Mouse (Mus musculus): ENCODE data around the gene Creb3. TPM values are rescaled to one million over a fixed set of nuclear protein-coding genes. Genes with fewer than 3 reads are reported as not detected.
"Not testable (repeated sequence)": the region's sequence is repeated elsewhere in the genome, so short reads cannot be mapped to it uniquely, and the experiment has no call there.

The Creb3 gene
- polyA plus RNA-seq, 1 experiment: 72.4 TPM

DNA sequence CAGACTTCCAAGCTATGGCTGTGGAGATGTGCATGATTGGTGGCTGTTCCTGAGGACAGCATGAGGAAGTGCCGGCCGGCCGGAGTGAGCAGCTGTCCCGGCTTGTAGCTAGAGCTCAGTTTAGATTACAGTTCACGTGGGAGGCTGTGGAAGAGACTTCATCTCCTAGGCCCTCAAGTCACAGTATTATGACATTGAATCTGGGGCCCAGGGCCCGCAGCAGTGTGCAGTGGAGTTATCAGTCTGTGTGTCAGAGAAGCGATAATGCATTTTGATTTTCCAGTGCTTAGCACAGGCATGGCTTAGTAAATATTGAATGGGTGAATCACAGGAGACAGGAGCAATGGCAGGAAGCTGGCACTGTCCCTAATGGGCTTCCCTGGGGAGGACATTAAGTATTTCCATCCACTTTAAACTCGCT lies 32.0 kb upstream of the Creb3 start:
- TF ChIP-seq CTCF (IDR thresholded peaks at IDR 0.05; ENCODE audit: borderline replicate concordance, insufficient read depth, low read length) (no peak), POLR2A (IDR thresholded peaks at IDR 0.05; ENCODE audit: low read depth, low read length) (no peak)
- no peak overlapping the region for H3K27ac ChIP-seq (ENCODE audit: insufficient read depth, low read length)
- no peak overlapping the region for H3K4me3 ChIP-seq (ENCODE audit: insufficient read depth, low read length)
- H3K4me1 ChIP-seq (ENCODE audit: control insufficient read depth, insufficient read depth, low read length): no peaks in the 10 kb centered on the region

- Histone ChIP-seq H3K4me3 (ENCODE audit: insufficient read depth, low read length) (no peak overlapping the region), H3K27ac (ENCODE audit: insufficient read depth, low read length) (no peak overlapping the region), H3K4me1 (ENCODE audit: control insufficient read depth, insufficient read depth, low read length) (no peaks in the 10 kb centered on the region)
- TF ChIP-seq POLR2A (IDR thresholded peaks at IDR 0.05; ENCODE audit: low read depth, low read length): no peak
- TF ChIP-seq CTCF (IDR thresholded peaks at IDR 0.05; ENCODE audit: borderline replicate concordance, insufficient read depth, low read length): peak; percentile 45; the same call in 1 of the 2 replicates
Observed at GRCm38 (mm10) chr4:43530581-43530980, 31.6 kb upstream of the Creb3 start.

DNA sequence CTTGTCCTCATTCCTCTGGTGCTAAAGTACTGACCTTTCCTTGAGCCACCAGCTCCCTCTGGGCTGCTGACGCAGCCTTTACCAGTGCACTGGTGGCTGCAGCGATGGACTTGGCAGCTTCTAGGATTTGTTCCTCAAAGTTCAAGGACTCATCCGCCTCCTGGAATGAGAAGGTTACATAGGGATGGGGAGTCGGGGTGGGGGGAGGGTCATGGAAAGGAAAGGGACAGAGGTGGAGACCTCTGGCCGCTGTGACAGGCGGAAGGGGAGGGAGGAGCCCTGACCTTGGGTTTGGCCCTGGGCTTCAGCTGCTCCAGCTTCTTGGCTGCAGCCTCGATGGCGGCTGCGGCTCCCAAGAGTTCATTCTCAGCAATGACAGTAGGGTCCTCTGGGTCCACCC lies 28.9 kb upstream of the Creb3 start:
- Histone ChIP-seq H3K4me1 (ENCODE audit: control insufficient read depth, insufficient read depth, low read length) (no peaks in the 10 kb centered on the region), H3K4me3 (ENCODE audit: insufficient read depth, low read length) (no peak overlapping the region), H3K27ac (ENCODE audit: insufficient read depth, low read length) (no peak overlapping the region)
- TF ChIP-seq CTCF (IDR thresholded peaks at IDR 0.05; ENCODE audit: borderline replicate concordance, insufficient read depth, low read length): no peak
- TF ChIP-seq POLR2A (IDR thresholded peaks at IDR 0.05; ENCODE audit: low read depth, low read length): no peak

- Histone ChIP-seq H3K4me3 (ENCODE audit: insufficient read depth, low read length) (no peak overlapping the region), H3K27ac (ENCODE audit: insufficient read depth, low read length) (no peak overlapping the region), H3K4me1 (ENCODE audit: control insufficient read depth, insufficient read depth, low read length) (no peaks in the 10 kb centered on the region)
- no peak for TF ChIP-seq CTCF (IDR thresholded peaks at IDR 0.05; ENCODE audit: borderline replicate concordance, insufficient read depth, low read length)
- TF ChIP-seq POLR2A (IDR thresholded peaks at IDR 0.05; ENCODE audit: low read depth, low read length): no peak
Observed at GRCm38 (mm10) chr4:43535628-43536027, 26.5 kb upstream of the Creb3 start.

DNA sequence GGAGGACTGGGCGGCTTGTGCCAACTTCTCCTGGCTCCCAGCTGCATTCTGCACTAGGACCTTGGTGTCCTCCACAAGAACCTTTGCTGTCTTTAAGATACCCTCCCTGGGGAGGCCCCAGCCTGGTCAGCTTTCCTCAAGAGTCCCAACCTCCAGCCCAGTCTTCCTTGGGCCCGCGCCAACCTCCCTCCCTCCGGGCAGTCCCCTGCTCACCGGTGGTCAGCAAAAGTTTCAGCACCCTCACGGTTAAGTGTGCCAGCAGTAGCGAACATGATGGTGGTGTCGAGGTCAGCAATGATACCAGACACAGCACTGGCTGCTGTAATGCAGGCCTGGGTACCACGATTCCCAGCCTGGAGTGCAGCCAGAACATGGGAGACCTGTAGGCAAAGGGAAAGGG lies 26.1 kb upstream of the Creb3 start:
- no peak for TF ChIP-seq CTCF (IDR thresholded peaks at IDR 0.05; ENCODE audit: borderline replicate concordance, insufficient read depth, low read length)
- TF ChIP-seq POLR2A (IDR thresholded peaks at IDR 0.05; ENCODE audit: low read depth, low read length): no peak
- no peaks in the 10 kb centered on the region for H3K4me1 ChIP-seq (ENCODE audit: control insufficient read depth, insufficient read depth, low read length)
- no peak overlapping the region for H3K4me3 ChIP-seq (ENCODE audit: insufficient read depth, low read length)
- no peak overlapping the region for H3K27ac ChIP-seq (ENCODE audit: insufficient read depth, low read length)

DNA sequence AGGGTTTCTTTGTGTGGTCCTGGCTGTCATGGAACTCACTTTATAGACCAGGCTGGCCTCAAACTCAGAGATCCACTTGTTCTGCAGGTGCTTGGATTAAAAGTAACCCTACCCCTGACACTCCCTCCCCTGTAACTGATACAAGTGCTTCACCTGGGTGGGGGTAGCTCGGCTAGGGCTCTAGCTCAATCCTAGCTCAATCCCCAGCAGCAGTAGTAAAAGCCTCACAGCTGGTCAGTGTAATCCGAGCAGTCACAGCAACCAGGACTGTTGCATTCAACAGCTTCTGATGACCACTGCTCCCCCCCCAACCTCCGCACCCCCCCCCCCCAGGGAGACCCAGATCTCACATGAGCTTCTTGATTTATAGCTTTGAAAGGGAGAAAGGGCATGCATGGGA lies 20.1 kb upstream of the Creb3 start:
- no peak for TF ChIP-seq POLR2A (IDR thresholded peaks at IDR 0.05; ENCODE audit: low read depth, low read length)
- no peak for TF ChIP-seq CTCF (IDR thresholded peaks at IDR 0.05; ENCODE audit: borderline replicate concordance, insufficient read depth, low read length)
- Histone ChIP-seq H3K27ac (ENCODE audit: insufficient read depth, low read length) (no peak overlapping the region), H3K4me1 (ENCODE audit: control insufficient read depth, insufficient read depth, low read length) (no peaks in the 10 kb centered on the region), H3K4me3 (ENCODE audit: insufficient read depth, low read length) (no peak overlapping the region)

- no peak overlapping the region for H3K27ac ChIP-seq (ENCODE audit: insufficient read depth, low read length)
- no peak overlapping the region for H3K4me3 ChIP-seq (ENCODE audit: insufficient read depth, low read length)
- no peaks in the 10 kb centered on the region for H3K4me1 ChIP-seq (ENCODE audit: control insufficient read depth, insufficient read depth, low read length)
- TF ChIP-seq CTCF (IDR thresholded peaks at IDR 0.05; ENCODE audit: borderline replicate concordance, insufficient read depth, low read length) (no peak), POLR2A (IDR thresholded peaks at IDR 0.05; ENCODE audit: low read depth, low read length) (no peak)
Observed at GRCm38 (mm10) chr4:43546375-43547047, 15.6 kb upstream of the Creb3 start.

- no peak overlapping the region for H3K27ac ChIP-seq (ENCODE audit: insufficient read depth, low read length)
- H3K4me1 ChIP-seq (ENCODE audit: control insufficient read depth, insufficient read depth, low read length): no peaks in the 10 kb centered on the region
- TF ChIP-seq POLR2A (IDR thresholded peaks at IDR 0.05; ENCODE audit: low read depth, low read length): no peak
- no peak for TF ChIP-seq CTCF (IDR thresholded peaks at IDR 0.05; ENCODE audit: borderline replicate concordance, insufficient read depth, low read length)
- H3K4me3 ChIP-seq (ENCODE audit: insufficient read depth, low read length): no peak overlapping the region
Observed at GRCm38 (mm10) chr4:43547160-43547559, 15.0 kb upstream of the Creb3 start.

DNA sequence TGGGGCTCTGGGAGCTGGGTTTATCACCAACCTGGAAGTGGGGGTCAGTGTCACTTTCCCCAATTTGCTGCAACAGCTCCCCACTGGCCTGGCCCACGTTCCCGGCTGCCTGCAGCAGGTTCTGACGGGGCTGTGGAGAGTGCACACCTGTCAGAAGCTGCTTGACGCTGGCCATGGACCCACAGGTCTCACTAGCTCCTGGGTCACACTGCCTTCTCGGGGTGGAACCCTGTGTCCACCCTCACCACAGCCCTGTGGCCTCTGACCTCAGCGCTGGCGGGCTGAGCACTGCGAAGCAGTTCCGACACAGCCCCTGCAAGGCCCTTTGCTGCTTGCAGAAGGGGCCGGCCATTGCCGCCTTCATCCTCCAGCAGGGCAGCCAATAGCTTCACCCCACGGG lies 13.1 kb upstream of the Creb3 start:
- no peak for TF ChIP-seq POLR2A (IDR thresholded peaks at IDR 0.05; ENCODE audit: low read depth, low read length)
- no peak for TF ChIP-seq CTCF (IDR thresholded peaks at IDR 0.05; ENCODE audit: borderline replicate concordance, insufficient read depth, low read length)
- H3K27ac ChIP-seq (ENCODE audit: insufficient read depth, low read length): no peak overlapping the region
- H3K4me3 ChIP-seq (ENCODE audit: insufficient read depth, low read length): no peak overlapping the region
- H3K4me1 ChIP-seq (ENCODE audit: control insufficient read depth, insufficient read depth, low read length): no peaks in the 10 kb centered on the region

DNA sequence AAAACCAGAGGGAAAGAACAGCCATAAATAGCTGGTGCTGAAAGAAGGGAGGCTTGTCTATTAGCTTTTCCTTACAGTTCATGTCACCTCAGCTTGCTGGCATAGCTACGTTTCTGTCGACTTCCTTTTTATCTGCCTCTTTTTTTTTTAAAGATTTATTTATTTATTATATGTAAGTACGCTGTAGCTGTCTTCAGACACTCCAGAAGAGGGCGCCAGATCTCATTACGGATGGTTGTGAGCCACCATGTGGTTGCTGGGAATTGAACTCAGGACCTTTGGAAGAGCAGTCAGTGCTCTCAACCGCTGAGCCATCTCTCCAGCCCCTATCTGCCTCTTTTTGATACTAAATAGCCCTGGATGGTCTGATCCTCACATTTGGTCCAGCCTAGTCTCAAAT lies 10.3 kb upstream of the Creb3 start:
- not testable (repeated sequence) for H3K4me1 ChIP-seq (ENCODE audit: control insufficient read depth, insufficient read depth, low read length)

GRCm38 (mm10) chr4:43552437-43552836 lies 9.7 kb upstream of the Creb3 start:
- no peak for TF ChIP-seq CTCF (IDR thresholded peaks at IDR 0.05; ENCODE audit: borderline replicate concordance, insufficient read depth, low read length)
- TF ChIP-seq POLR2A (IDR thresholded peaks at IDR 0.05; ENCODE audit: low read depth, low read length): no peak
- Histone ChIP-seq H3K4me1 (ENCODE audit: control insufficient read depth, insufficient read depth, low read length) (peaks cover 5% of the 10 kb centered on the region; the same call in 1 of the 2 replicates), H3K27ac (ENCODE audit: insufficient read depth, low read length) (no peak overlapping the region), H3K4me3 (ENCODE audit: insufficient read depth, low read length) (no peak overlapping the region)

More for the DNA sequence above, 10.3 kb upstream of the Creb3 start:
- not testable (repeated sequence) for H3K27ac ChIP-seq (ENCODE audit: insufficient read depth, low read length); H3K4me3 ChIP-seq (ENCODE audit: insufficient read depth, low read length)

All from embryonic fibroblast, embryonic 13.5 days (primary cell).